Mouse (Mus musculus) heart, postnatal 0 days (tissue): ENCODE data around the gene Reep1. TPM values are rescaled to one million over a fixed set of nuclear protein-coding genes. Genes with fewer than 3 reads are reported as not detected.
A peak's percentile ranks its signal among the peaks of the same experiment; 100 is the strongest.

Experiments
- ATAC-seq: fragments of 200-750 bp; cut with Nextera tagmentation; 2 replicates; pipeline ENCODE4 v1.8.0; 2017; ENCODE audit warnings: low read depth, moderate number of reproducible peaks, moderate library complexity; ENCODE audit not compliant: insufficient read depth
- DNase-seq: peaks from one replicate; pipeline ENCODE4 v3.0.0-alpha.2; 2016; ENCODE audit warnings: low spot score
- H3K27ac ChIP-seq: fragments of 300-500 bp; sonication (generic); 2 replicates; pipeline ENCODE4 v1.5.1; 2014; ENCODE audit warnings: low read depth, mild to moderate bottlenecking
- H3K27me3 ChIP-seq: fragments of 300-500 bp; sonication (generic); 2 replicates; pipeline ENCODE4 v1.6.1; 2014; ENCODE audit warnings: low read length, mixed read lengths; ENCODE audit not compliant: control insufficient read depth, insufficient read depth
- H3K36me3 ChIP-seq: fragments of 300-500 bp; sonication (generic); replicated peaks from 2 replicates; pipeline ENCODE4 v1.6.1; 2014; ENCODE audit warnings: low read length, mixed read lengths; ENCODE audit not compliant: control insufficient read depth, insufficient read depth
- H3K4me1 ChIP-seq: fragments of 300-500 bp; sonication (generic); 2 replicates; pipeline ENCODE4 v1.6.1; 2014; ENCODE audit warnings: antibody characterized with exemption; ENCODE audit not compliant: control insufficient read depth, insufficient read depth
- H3K4me2 ChIP-seq: fragments of 300-500 bp; sonication (generic); 2 replicates; pipeline ENCODE4 v1.6.1; 2014; ENCODE audit warnings: low read depth, mild to moderate bottlenecking, low read length, moderate library complexity
- H3K4me3 ChIP-seq: fragments of 300-500 bp; sonication (generic); 2 replicates; pipeline ENCODE4 v1.5.1; 2014; ENCODE audit warnings: low read depth, low read length
- H3K9ac ChIP-seq: fragments of 300-500 bp; sonication (generic); replicated peaks from 2 replicates; pipeline ENCODE4 v1.6.1; 2014; ENCODE audit warnings: low read depth, low read length, mixed read lengths
- H3K9me3 ChIP-seq: fragments of 300-500 bp; sonication (generic); replicated peaks from 2 replicates; pipeline ENCODE4 v1.6.1; 2016; ENCODE audit warnings: low read length; ENCODE audit not compliant: control insufficient read depth
- CTCF ChIP-seq: IDR thresholded peaks from 2 replicates; pipeline ENCODE4 v1.5.1; 2016; ENCODE audit warnings: antibody characterized with exemption, control low read depth, low read depth
- EP300 ChIP-seq: IDR thresholded peaks from 2 replicates; pipeline ENCODE4 v1.6.1; 2016; ENCODE audit warnings: antibody characterized with exemption, low read depth
- WGBS: fragments of 180-500 bp; shearing (Covaris S2); extraction: QIAGEN DNeasy Blood & Tissue Kit; methylation state at CpG from one replicate; pipeline ENCODE4 v1.1.7; 2014; 5-methylcytosine and 5-hydroxymethylcytosine counted together
- polyA plus RNA-seq: library from polyadenylated mRNA; unstranded; fragments of >200 nt; fragmentation: Nextera tagmentation; extraction: Ambion mirVana; gene quantifications from 2 replicates; pipeline ENCODE4 v1.2.1, GENCODE M21; 2015
- total RNA-seq: library from RNA; depleted of rRNA; stranded (reverse); fragments of >200 nt; gene quantifications from 2 replicates; pipeline ENCODE4 v1.2.3, GENCODE M21; 2014; ENCODE audit warnings: low replicate concordance

Reep1 gene
- total and polyA plus RNA-seq, 2 experiments from 2014 or later = 11.4 to 32.1 TPM

DNA sequence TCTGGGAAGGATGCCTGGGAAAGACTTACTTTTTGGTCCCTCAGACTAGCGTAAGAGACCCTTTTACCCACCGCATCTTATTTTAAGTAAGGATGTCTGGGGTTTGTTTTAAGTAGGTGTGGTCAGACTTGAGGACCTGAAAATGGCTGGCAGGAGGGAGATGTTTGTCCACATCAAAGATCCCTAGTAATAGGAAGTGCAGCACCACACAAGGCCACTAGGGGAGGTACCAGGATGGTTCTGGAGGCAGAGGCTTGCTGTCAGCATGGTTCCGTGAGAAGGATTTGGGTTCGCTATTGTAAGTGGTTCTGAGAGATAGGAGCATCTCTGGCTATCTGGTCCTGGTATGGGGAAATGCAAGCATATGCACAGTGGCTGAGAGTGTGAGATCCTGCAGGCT lies 63.5 kb downstream of the Reep1 start:
- ATAC-seq (no peak), DNase-seq (no peak)
- 0 out of 2 replicates have a peak, but pooled peaks cover 11% of the 10 kb centered on the region for H3K36me3 ChIP-seq
- no peaks in the 10 kb centered on the region for H3K27me3 ChIP-seq
- H3K4me3 ChIP-seq = no peak overlapping the region
- H3K27ac ChIP-seq = no peak overlapping the region
- H3K4me1 ChIP-seq = no peaks in the 10 kb centered on the region
- TF ChIP-seq EP300 = no peak
- 0 out of 2 replicates have a peak, but pooled peaks have one; percentile 3 for TF ChIP-seq CTCF
- WGBS = 94% methylated on average over 4 of the region's 4 CpGs
- H3K9ac ChIP-seq = no peak overlapping the region
- H3K4me2 ChIP-seq = no peak overlapping the region
- H3K9me3 ChIP-seq = no peaks in the 10 kb centered on the region

DNA sequence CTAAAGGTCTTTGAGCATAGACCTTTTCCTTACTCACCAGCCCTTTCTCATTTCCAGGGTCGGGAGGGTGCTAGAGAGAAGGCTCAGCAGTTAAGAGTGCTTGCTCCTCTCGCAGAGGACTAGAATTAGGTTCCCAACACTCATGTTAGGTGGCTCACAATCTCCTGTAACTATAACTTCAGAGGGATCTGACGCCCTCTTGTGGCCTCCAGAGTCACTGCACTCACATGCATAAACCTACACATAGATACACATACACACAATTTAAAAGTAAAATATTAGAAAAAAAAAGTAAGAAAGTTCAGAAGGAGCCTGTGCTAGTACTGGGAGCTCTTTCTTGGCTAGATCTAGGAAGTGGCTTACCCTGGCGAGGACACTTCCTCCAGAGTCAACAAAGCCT lies 63.9 kb downstream of the Reep1 start:
- Histone ChIP-seq H3K27ac (no peak overlapping the region), H3K27me3 (no peaks in the 10 kb centered on the region), H3K4me1 (no peaks in the 10 kb centered on the region), H3K4me2 (no peak overlapping the region), H3K36me3 (0 out of 2 replicates have a peak, but pooled peaks cover 9% of the 10 kb centered on the region), H3K9me3 (no peaks in the 10 kb centered on the region), H3K4me3 (no peak overlapping the region), H3K9ac (no peak overlapping the region)
- TF ChIP-seq CTCF (no peak), EP300 (no peak)
- 92% methylated on average over 4 of the region's 4 CpGs for WGBS
- DNase-seq (no peak), ATAC-seq (no peak)

DNA sequence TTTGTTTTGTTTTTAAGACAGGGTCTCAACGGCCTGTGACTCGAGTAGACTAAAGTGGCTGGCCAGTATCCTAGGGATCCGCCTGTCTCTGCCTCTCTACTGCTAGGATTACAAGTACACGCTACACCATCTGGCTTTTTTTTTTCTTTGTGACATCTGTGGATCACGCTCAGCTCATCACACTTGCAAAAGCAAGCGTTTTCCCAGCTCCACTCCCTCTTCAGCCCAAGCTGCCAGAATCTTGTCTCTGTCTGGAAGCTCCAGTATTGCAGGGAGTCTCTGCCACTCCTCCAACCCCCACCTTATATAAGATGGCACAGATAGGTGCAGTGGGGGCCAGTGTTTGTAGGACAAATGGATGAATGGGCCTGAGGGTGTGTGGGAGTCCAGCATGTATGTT lies 64.8 kb downstream of the Reep1 start:
- no peaks in the 10 kb centered on the region for H3K4me1 ChIP-seq
- H3K27ac ChIP-seq = no peak overlapping the region
- H3K9ac ChIP-seq = no peak overlapping the region
- H3K4me3 ChIP-seq = no peak overlapping the region
- H3K9me3 ChIP-seq = no peaks in the 10 kb centered on the region
- no peak for ATAC-seq
- no peak overlapping the region for H3K4me2 ChIP-seq
- no peaks in the 10 kb centered on the region for H3K27me3 ChIP-seq
- TF ChIP-seq EP300 (no peak), CTCF (no peak)
- 89% methylated on average over 6 of the region's 6 CpGs for WGBS
- H3K36me3 ChIP-seq = 0 out of 2 replicates have a peak, but pooled peaks cover 9% of the 10 kb centered on the region
- DNase-seq = no peak

DNA sequence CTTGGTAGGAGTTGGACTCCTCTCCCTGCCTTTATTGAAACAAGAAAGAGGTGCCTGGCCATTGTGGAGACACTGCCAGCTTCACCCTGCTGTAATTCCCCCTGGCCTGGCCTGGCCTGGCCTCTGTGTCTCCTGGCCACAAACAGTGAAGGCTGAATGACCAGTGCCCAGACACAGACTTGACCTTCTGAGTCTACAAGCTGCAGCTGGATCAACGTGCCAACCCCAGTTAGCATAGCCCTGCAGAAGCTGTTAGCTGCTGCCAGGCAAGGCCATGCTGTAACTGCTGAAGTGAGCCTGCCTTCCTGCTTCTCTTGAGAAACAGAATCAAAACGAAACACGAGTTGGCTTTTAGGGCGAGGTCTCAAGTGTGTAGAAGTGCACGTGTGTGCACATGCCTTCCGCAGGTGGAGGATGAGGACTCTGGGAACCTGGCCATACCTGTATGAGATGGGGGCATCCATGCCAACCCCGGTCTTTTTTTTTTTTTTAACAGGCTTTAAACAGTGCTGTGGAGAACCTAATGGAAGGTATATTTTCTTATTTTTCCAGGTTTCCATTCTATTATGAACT lies 65.4 kb downstream of the Reep1 start:
- Histone ChIP-seq H3K4me3 (no peak overlapping the region), H3K9ac (no peak overlapping the region), H3K36me3 (peaks cover 9% of the 10 kb centered on the region; the same call in 1 of the 2 replicates), H3K27ac (no peak overlapping the region), H3K9me3 (no peaks in the 10 kb centered on the region), H3K4me1 (no peaks in the 10 kb centered on the region), H3K4me2 (no peak overlapping the region), H3K27me3 (no peaks in the 10 kb centered on the region)
- TF ChIP-seq EP300 (no peak), CTCF (no peak)
- 86% methylated on average over 7 of the region's 7 CpGs for WGBS
- ATAC-seq (no peak), DNase-seq (no peak)

DNA sequence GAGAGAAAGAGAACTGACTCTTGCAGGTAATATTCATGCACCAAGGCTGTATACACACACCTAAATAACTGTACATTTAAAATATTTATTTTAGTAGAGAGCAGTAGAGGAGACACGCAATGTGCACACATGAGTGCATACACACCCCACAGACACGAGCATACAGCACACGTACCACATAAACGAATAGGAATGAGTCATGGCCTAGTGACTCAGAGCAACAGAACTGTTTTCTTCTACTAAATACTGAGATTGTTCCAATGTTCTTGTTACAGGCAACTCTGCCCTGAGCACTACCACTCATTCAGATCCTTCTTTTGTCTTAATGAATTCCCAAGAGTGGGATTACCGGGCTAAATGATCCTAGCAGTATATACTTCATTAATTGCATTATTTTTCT lies 70.7 kb downstream of the Reep1 start:
- 87% methylated on average over 5 of the region's 5 CpGs for WGBS
- H3K9me3 ChIP-seq = no peaks in the 10 kb centered on the region
- no peak overlapping the region for H3K9ac ChIP-seq
- no peak overlapping the region for H3K4me2 ChIP-seq
- TF ChIP-seq CTCF (no peak), EP300 (no peak)
- no peak for ATAC-seq
- peaks cover 9% of the 10 kb centered on the region; the same call in 1 of the 2 replicates for H3K36me3 ChIP-seq
- no peak overlapping the region for H3K4me3 ChIP-seq
- no peak overlapping the region for H3K27ac ChIP-seq
- no peaks in the 10 kb centered on the region for H3K27me3 ChIP-seq
- DNase-seq = no peak
- H3K4me1 ChIP-seq = no peaks in the 10 kb centered on the region

DNA sequence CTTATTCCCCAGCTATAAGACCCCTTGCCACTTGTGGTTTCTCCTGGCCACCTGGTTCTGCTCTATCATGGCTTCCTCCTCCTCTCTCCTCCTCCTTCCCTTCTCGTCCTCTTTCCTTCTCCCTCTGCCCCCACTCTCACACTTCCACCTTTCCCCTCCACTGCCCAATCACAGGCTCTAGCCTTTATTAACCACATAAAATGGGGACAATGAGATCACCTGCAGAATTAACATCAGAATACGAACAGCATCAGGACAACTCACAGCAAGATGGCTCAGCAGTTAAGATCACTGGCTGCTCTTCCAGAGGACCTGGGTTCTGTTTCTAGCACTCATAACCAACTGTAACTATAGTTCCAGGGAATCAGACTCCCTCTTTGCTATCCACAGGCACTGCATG lies 72.5 kb downstream of the Reep1 start:
- Histone ChIP-seq H3K4me3 (no peak overlapping the region), H3K27ac (no peak overlapping the region), H3K9ac (no peak overlapping the region), H3K4me1 (no peaks in the 10 kb centered on the region), H3K27me3 (no peaks in the 10 kb centered on the region), H3K36me3 (peaks cover 12% of the 10 kb centered on the region; the same call in 1 of the 2 replicates), H3K9me3 (peaks cover 3% of the 10 kb centered on the region; the same call in 1 of the 2 replicates), H3K4me2 (no peak overlapping the region)
- ATAC-seq (no peak), DNase-seq (no peak)
- TF ChIP-seq CTCF = no peak
- TF ChIP-seq EP300 = no peak
- 77% methylated on average over 2 of the region's 2 CpGs for WGBS
